ENCODE assay signal across 8 mouse cellular contexts in the genomic region with DNA sequence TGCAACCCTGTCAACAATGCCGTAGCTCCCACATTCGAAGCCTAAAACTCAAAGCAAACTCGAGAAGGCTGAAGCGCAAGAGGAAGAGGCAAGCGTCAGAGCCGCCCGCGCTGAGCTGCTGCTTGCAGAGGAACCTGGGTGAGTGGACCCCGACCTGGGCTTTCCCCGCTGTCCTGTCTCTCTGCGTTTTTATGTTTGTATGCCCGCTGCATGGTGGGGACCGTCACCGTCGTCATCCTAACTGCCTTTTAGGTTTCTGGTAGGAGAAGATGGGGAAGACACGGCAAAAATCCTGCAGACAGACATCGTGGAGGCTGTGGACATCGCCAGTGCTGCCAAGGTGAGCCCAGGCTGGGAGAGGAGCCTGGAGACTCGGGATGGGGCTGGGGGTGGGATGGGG. TPM values are rescaled to one million over a fixed set of nuclear protein-coding genes. Genes with fewer than 3 reads are reported as not detected.
DNase-seq lines count a peak whose midpoint lies in the region; ATAC-seq and TF ChIP-seq lines count a peak whose summit lies in the region.

No protein-coding gene starts in this region.

- H3K36me3 ChIP-seq in heart, embryonic 14.5 days (ENCODE audit: control insufficient read depth, insufficient read depth, low read length): peaks cover 58% of the 10 kb centered on the region
- peaks cover 80% of the 10 kb centered on the region for H3K36me3 ChIP-seq in G1E (replicated peaks)
- peaks cover 40% of the 10 kb centered on the region for H3K36me3 ChIP-seq in heart, postnatal 0 days (replicated peaks; ENCODE audit: control insufficient read depth, insufficient read depth, low read length)
- peaks cover 14% of the 10 kb centered on the region for H3K36me3 ChIP-seq in liver, postnatal 0 days (replicated peaks; ENCODE audit: insufficient read depth, low read length)

- no peak overlapping the region for H3K27ac ChIP-seq in heart, embryonic 14.5 days (replicated peaks in 1 of 2; ENCODE audit: control insufficient read depth in 1 of 2, insufficient read depth in 1 of 2, low read depth in 2 of 2, low read length in 2 of 2)
- no peak overlapping the region for H3K27ac ChIP-seq in heart, postnatal 0 days (ENCODE audit: low read depth)
- H3K27ac ChIP-seq in liver, postnatal 0 days (ENCODE audit: low read depth): no peak overlapping the region

- no peak for DNase-seq in heart, adult 8-10 months (ENCODE audit: low spot score)
- DNase-seq in G1E (ENCODE audit: low spot score): no peak
- no peak for DNase-seq in heart, postnatal 0 days (ENCODE audit: low spot score)
- no peak for DNase-seq in liver, postnatal 0 days
- no peak for DNase-seq in layer of hippocampus, postnatal 36 days
- DNase-seq in cerebellum, adult 11-12 months: no peak
- no peak for DNase-seq in kidney, postnatal 25 days

- no peaks in the 10 kb centered on the region for H3K27me3 ChIP-seq in heart, embryonic 14.5 days (ENCODE audit: control insufficient read depth, insufficient read depth, low read length)
- H3K27me3 ChIP-seq in G1E (ENCODE audit: insufficient read depth, low read length): no peaks in the 10 kb centered on the region
- H3K27me3 ChIP-seq in heart, postnatal 0 days (ENCODE audit: control insufficient read depth, insufficient read depth, low read length): no peaks in the 10 kb centered on the region
- no peaks in the 10 kb centered on the region for H3K27me3 ChIP-seq in liver, postnatal 0 days (ENCODE audit: insufficient read depth, low read length)

- peak overlapping the region; percentile 93 for H3K4me2 ChIP-seq in heart, embryonic 14.5 days (ENCODE audit: low read length)
- peak overlapping the region; percentile 100 for H3K4me2 ChIP-seq in heart, postnatal 0 days (ENCODE audit: low read depth, low read length)
- H3K4me2 ChIP-seq in liver, postnatal 0 days (ENCODE audit: low read depth, low read length): peak overlapping the region; percentile 96

- TF ChIP-seq EP300 in heart, postnatal 0 days (IDR thresholded peaks at IDR 0.05; ENCODE audit: low read depth): no peak
- no peak for TF ChIP-seq EP300 in liver, postnatal 0 days (IDR thresholded peaks at IDR 0.05; ENCODE audit: low read depth)

- H3K4me1 ChIP-seq in heart, embryonic 14.5 days (ENCODE audit: control insufficient read depth in 2 of 2, insufficient read depth in 2 of 2, low read length in 2 of 2): peaks cover 8 to 19% of the 10 kb centered on the region in 2 experiments
- H3K4me1 ChIP-seq in G1E (ENCODE audit: insufficient read depth, low read depth, low read length): peaks cover 62% of the 10 kb centered on the region
- H3K4me1 ChIP-seq in heart, postnatal 0 days (ENCODE audit: control insufficient read depth, insufficient read depth): peaks cover 13% of the 10 kb centered on the region
- H3K4me1 ChIP-seq in liver, postnatal 0 days (ENCODE audit: insufficient read depth): peaks cover 21% of the 10 kb centered on the region

- H3K9ac ChIP-seq in heart, embryonic 14.5 days (ENCODE audit: low read length): peak overlapping the region; percentile 86
- H3K9ac ChIP-seq in heart, postnatal 0 days (replicated peaks; ENCODE audit: low read depth, low read length): peak overlapping the region; percentile 87
- H3K9ac ChIP-seq in liver, postnatal 0 days (replicated peaks): peak overlapping the region; percentile 79

- peak overlapping the region; percentile 68 to 78 for H3K4me3 ChIP-seq in heart, embryonic 14.5 days (ENCODE audit: control insufficient read depth in 1 of 2, insufficient read depth in 1 of 2, low read depth in 1 of 2, low read length in 2 of 2)
- H3K4me3 ChIP-seq in G1E (ENCODE audit: low read depth, low read length): peak overlapping the region; percentile 90
- H3K4me3 ChIP-seq in heart, postnatal 0 days (ENCODE audit: low read depth, low read length): peak overlapping the region; percentile 77
- H3K4me3 ChIP-seq in liver, postnatal 0 days (ENCODE audit: low read depth, low read length): peak overlapping the region; percentile 84

- H3K9me3 ChIP-seq in heart, embryonic 14.5 days (ENCODE audit: control insufficient read depth, low read length): no peaks in the 10 kb centered on the region
- H3K9me3 ChIP-seq in G1E (replicated peaks): no peaks in the 10 kb centered on the region
- no peaks in the 10 kb centered on the region for H3K9me3 ChIP-seq in heart, postnatal 0 days (replicated peaks; ENCODE audit: control insufficient read depth, low read length)
- H3K9me3 ChIP-seq in liver, postnatal 0 days (ENCODE audit: low read length): no peaks in the 10 kb centered on the region

- WGBS in heart, embryonic 14.5 days: 56% methylated on average over 19 of the region's 19 CpGs
- WGBS in heart, postnatal 0 days: 47% methylated on average over 19 of the region's 19 CpGs
- whole genome bisulfite sequencing in liver, postnatal 0 days (ENCODE audit: insufficient replicate concordance): 38% methylated on average over 19 of the region's 19 CpGs

- no peak for ATAC-seq in heart, embryonic 14.5 days (ENCODE audit: insufficient number of reproducible peaks, insufficient read depth, low FRiP score, low read depth)
- ATAC-seq in G1E (ENCODE audit: extremely low read depth, insufficient number of reproducible peaks, low FRiP score, poor library complexity, severe bottlenecking): no peak
- ATAC-seq in heart, postnatal 0 days (ENCODE audit: insufficient read depth, low read depth): no peak
- no peak for ATAC-seq in liver, postnatal 0 days

- no peak for TF ChIP-seq CTCF in G1E (IDR thresholded peaks at IDR 0.05; ENCODE audit: low read depth, low read length)
- no peak for TF ChIP-seq CTCF in heart, postnatal 0 days (IDR thresholded peaks at IDR 0.05; ENCODE audit: low read depth)
- TF ChIP-seq CTCF in liver, postnatal 0 days (IDR thresholded peaks at IDR 0.05; ENCODE audit: low read depth): no peak

RNA-seq across cellular contexts. Expression of gene Wdr46, which starts 0.9 kb away (rescaled TPM):
- 14.7 and 15.5 TPM in 2 replicates for polyA plus RNA-seq in heart, embryonic 14.5 days (2014; fragmentation: Nextera tagmentation; extraction: Ambion mirVana)
- 10 to 100 TPM; 10.1 to 12.8 (median 11.6) TPM for total RNA-seq in heart, adult 8-10 months (2022)
- 29.6 and 34.2 TPM in 2 replicates for total RNA-seq in G1E (2014; fragmentation: Nextera tagmentation)
- 30.7 and 31.1 TPM in 2 replicates for total RNA-seq in G1E (2017)
- polyA plus RNA-seq in G1E (2012): 72.2 and 83.2 TPM in 2 replicates
- total RNA-seq in heart, postnatal 0 days (2014; rRNA removed; ENCODE audit: low replicate concordance): 6.7 and 10.9 TPM in 2 replicates
- polyA plus RNA-seq in heart, postnatal 0 days (2015; fragmentation: Nextera tagmentation; extraction: Ambion mirVana): 8.9 and 11.1 TPM in 2 replicates
- polyA plus RNA-seq in liver, postnatal 0 days (2015; fragmentation: Nextera tagmentation; extraction: Ambion mirVana): 12.7 and 12.8 TPM in 2 replicates
- 10 to 100 TPM; 15.9 to 17.9 TPM for total RNA-seq in layer of hippocampus, postnatal 36 days (2021)

RNA-seq across cellular contexts. Expression of gene Pfdn6, which starts 1.2 kb away (rescaled TPM):
- 110 TPM in 2 replicates for polyA plus RNA-seq in heart, embryonic 14.5 days (2014; fragmentation: Nextera tagmentation; extraction: Ambion mirVana)
- 10 to 100 TPM; 62.7 to 82.9 (median 71.1) TPM for total RNA-seq in heart, adult 8-10 months (2022)
- total RNA-seq in G1E (2014; fragmentation: Nextera tagmentation) (63.5 and 75.3 TPM in 2 replicates), G1E (2017) (133 and 141 TPM in 2 replicates)
- polyA plus RNA-seq in G1E (2012): 347 and 373 TPM in 2 replicates
- total RNA-seq in heart, postnatal 0 days (2014; rRNA removed; ENCODE audit: low replicate concordance): 28.6 and 77.4 TPM in 2 replicates
- 123 and 128 TPM in 2 replicates for polyA plus RNA-seq in heart, postnatal 0 days (2015; fragmentation: Nextera tagmentation; extraction: Ambion mirVana)
- polyA plus RNA-seq in liver, postnatal 0 days (2015; fragmentation: Nextera tagmentation; extraction: Ambion mirVana): 82.2 and 85.5 TPM in 2 replicates
- 10 to 100 TPM; 85.6 to 91.8 TPM for total RNA-seq in layer of hippocampus, postnatal 36 days (2021)

RNA-seq across cellular contexts. Expression of gene B3galt4, which starts 9.9 kb away (rescaled TPM):
- 3.8 and 4.6 TPM in 2 replicates for polyA plus RNA-seq in heart, embryonic 14.5 days (2014; fragmentation: Nextera tagmentation; extraction: Ambion mirVana)
- total RNA-seq in heart, adult 8-10 months (2022): 1 to 10 TPM in 3 of 4 experiments, under 1 TPM in 1; 0.89 to 2.6 (median 1.6) TPM
- total RNA-seq in G1E (2014; fragmentation: Nextera tagmentation) (1.7 and 1.9 TPM in 2 replicates), G1E (2017) (3.0 and 3.6 TPM in 2 replicates)
- polyA plus RNA-seq in G1E (2012): 10.9 and 13.5 TPM in 2 replicates
- total RNA-seq in heart, postnatal 0 days (2014; rRNA removed; ENCODE audit: low replicate concordance): 0.53 and 0.70 TPM in 2 replicates
- 5.5 and 6.1 TPM in 2 replicates for polyA plus RNA-seq in heart, postnatal 0 days (2015; fragmentation: Nextera tagmentation; extraction: Ambion mirVana)
- polyA plus RNA-seq in liver, postnatal 0 days (2015; fragmentation: Nextera tagmentation; extraction: Ambion mirVana): 2.2 and 2.4 TPM in 2 replicates
- 1 to 10 TPM; 4.5 to 6.2 TPM for total RNA-seq in layer of hippocampus, postnatal 36 days (2021)

RNA-seq across cellular contexts. Expression of gene Rgl2, which starts 12.0 kb away (rescaled TPM):
- 30.3 and 38.9 TPM in 2 replicates for polyA plus RNA-seq in heart, embryonic 14.5 days (2014; fragmentation: Nextera tagmentation; extraction: Ambion mirVana)
- total RNA-seq in heart, adult 8-10 months (2022): 10 to 100 TPM; 29.8 to 35.1 (median 34.1) TPM
- total RNA-seq in G1E (2014; fragmentation: Nextera tagmentation): 27.0 and 32.9 TPM in 2 replicates
- 35.5 and 38.9 TPM in 2 replicates for total RNA-seq in G1E (2017)
- 145 and 166 TPM in 2 replicates for polyA plus RNA-seq in G1E (2012)
- 63.1 and 144 TPM in 2 replicates for total RNA-seq in heart, postnatal 0 days (2014; rRNA removed; ENCODE audit: low replicate concordance)
- polyA plus RNA-seq in heart, postnatal 0 days (2015; fragmentation: Nextera tagmentation; extraction: Ambion mirVana): 21.1 and 21.9 TPM in 2 replicates
- 6.8 and 7.4 TPM in 2 replicates for polyA plus RNA-seq in liver, postnatal 0 days (2015; fragmentation: Nextera tagmentation; extraction: Ambion mirVana)
- total RNA-seq in layer of hippocampus, postnatal 36 days (2021): 10 to 100 TPM; 66.4 to 79.8 TPM

RNA-seq across cellular contexts. Expression of gene Vps52, which starts 14.2 kb away (rescaled TPM):
- polyA plus RNA-seq in heart, embryonic 14.5 days (2014; fragmentation: Nextera tagmentation; extraction: Ambion mirVana): 27.6 and 30.6 TPM in 2 replicates
- total RNA-seq in heart, adult 8-10 months (2022): 10 to 100 TPM; 35.6 to 45.0 (median 41.6) TPM
- 30.0 and 34.1 TPM in 2 replicates for total RNA-seq in G1E (2014; fragmentation: Nextera tagmentation)
- 18.5 and 19.8 TPM in 2 replicates for total RNA-seq in G1E (2017)
- polyA plus RNA-seq in G1E (2012): 45.6 and 48.9 TPM in 2 replicates
- total RNA-seq in heart, postnatal 0 days (2014; rRNA removed; ENCODE audit: low replicate concordance): 28.2 and 31.8 TPM in 2 replicates
- polyA plus RNA-seq in heart, postnatal 0 days (2015; fragmentation: Nextera tagmentation; extraction: Ambion mirVana): 27.8 TPM in 2 replicates
- polyA plus RNA-seq in liver, postnatal 0 days (2015; fragmentation: Nextera tagmentation; extraction: Ambion mirVana): 12.5 and 13.4 TPM in 2 replicates
- 10 to 100 TPM; 80.0 to 84.8 TPM for total RNA-seq in layer of hippocampus, postnatal 36 days (2021)
